Mouse (Mus musculus): ENCODE results near the gene Mpg.
"Not testable (repeated sequence)": the region's sequence is repeated elsewhere in the genome, so short reads cannot be mapped to it uniquely, and the experiment has no call there.

Gene Mpg

DNA sequence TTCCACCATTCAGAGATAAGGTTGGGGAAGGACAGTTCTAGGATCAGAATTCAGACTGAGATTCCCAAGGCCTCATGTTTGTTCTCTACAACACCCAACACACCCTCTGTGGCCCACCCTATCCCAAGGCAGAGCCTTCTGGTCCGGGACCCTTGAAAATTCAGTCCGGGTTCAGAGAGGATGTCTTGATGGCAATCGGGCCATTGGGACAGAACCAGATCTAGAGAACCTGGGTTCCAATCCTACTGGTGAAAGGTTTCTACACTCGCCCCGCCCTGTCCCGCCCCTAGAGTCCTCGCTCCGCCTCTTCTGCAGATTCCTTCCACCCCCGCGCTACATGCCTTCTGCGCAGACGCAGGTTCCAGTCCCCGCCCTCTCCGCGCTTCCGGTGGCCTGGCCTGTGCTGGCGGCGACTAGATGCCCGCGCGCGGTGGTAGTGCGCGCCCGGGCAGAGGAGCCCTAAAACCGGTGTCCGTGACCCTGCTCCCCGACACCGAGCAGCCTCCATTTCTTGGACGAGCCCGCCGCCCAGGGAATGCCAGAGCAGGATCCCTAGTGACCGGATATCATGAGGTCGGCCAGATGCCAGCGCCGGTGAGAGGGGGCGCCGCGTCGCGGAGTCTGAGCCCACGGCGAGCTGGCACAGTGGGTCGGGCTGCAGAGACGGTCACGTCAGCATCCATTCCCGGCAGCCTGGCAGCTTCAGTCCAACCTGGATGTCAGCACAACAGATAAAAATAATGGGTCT, at the start of gene Mpg:
TSS of gene Mpg (plus strand) at position 382 of the 748 bp plus-strand sequence.
- peak; percentile 84 for DNase-seq

DNA sequence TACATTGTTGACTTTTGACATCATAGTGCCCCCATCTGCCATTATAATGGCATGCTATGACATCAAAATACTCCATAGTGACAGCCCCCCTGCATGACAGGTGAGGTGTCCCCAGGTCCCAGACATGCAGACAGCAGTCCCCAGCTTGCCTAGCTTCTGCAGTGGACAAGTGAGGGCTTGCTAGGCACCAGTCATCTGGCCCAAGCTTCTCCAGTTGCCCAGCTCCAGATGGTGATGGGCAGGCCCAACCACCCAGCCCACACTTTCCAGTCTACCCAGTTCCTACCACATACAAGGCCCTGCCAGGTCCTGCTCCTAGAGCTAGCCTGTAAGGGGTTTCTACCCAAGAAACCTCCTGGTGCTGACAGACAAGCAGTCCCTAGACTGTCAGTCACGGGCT, 47.8 kb upstream of the Mpg start:
- DNase-seq, result no peak

DNA sequence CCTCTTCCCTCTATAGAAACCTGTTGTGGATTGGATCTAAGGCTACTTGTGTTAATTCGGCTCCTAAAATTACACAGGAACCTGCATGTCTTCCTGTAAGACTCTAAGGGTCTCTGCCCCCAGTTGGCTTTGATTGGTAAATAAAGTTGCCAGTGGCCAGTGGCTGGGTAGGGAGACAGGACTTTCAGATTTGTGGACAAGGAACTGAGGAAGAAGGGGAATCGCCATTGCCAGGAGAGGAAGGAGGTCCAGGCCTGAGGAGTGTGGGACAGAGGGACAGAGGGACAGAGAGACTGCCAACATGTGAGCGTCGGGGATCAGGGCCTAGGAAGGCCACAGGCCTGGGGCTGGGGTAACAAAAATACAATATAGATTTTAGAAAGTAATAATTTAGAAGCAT, 45.1 kb upstream of the Mpg start:
- no peak for DNase-seq

DNA sequence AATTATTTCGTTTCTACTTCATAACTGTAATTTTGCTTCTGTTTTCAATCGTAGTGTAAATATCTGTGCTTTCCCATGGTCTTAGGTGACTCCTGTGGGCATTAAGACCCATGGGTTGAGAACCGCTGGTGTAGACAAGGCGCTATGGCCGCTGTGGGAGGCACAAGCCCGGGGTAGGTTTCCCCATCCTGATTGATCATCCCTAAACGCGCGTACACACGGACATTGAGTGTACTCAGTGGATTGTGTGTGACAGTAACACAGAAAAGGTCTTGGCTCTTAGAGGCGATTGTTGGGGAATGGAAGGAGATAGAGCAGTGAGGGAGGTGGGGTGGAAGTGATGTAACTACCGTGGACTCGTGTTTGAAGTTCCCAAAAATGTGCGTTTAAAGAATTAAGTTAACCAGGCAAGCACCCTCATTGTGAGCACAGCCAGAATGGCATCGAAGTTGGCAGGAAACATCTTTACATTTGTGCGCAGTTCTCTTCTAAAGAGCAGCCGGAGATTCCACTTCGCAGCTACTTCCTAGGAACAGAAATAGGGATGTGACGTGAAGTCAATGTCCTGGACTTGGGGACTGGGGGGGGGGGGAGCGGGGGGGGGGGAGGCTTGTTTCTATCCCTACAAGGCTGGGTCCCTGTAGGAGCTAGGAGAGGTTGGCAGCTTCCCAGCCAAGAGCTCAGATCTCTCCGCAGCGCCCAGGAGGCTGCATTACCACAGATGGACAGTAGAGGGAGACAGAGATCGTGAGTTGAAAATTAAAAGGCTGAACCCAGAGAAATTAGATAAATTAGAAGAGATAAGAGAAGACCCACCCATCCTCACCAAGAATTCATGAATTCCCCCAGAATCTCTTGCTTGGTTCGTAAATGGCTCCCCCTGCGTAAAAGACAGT, 44.1 kb upstream of the Mpg start:
- DNase-seq, result peak; percentile 96

DNA sequence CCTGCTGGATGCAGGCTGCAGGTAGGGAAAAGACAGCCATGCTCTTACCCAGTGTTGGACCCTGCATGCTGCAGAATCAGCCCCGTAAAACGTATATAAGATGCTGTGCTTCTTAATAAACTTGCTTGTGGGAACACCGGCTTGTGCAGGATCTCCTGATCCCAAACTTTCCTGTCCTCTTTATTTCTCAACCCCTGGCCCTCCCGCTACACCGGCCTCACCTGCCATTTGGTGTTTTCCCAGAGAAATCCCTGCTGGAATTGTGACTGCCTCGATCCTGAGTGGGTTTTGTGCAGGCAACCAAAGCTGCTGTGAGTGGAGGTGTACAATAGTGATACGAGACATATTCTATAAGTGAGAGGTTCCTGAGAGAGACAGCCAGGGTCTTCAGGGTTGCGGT, 41.8 kb upstream of the Mpg start:
- no peak for DNase-seq

DNA sequence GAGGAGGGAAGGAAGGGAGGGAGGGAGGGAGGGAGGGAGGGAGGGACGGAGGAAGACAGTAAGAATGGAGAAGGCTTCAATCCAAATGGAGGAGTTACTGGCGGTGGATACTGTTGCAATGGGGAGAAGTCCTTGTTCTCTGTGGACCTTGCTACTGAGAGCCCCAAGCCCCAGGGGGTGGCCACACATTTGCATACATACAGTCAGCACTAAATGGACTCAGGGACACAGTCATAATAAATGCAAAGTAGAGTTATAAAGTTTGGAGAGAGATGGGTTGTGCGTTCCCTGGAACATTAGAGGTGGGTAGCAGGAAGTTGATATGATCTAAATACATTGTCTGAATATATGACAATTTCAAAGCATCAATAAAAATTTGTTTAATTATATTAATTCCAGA, 40.3 kb upstream of the Mpg start:
- DNase-seq, result no peak

DNA sequence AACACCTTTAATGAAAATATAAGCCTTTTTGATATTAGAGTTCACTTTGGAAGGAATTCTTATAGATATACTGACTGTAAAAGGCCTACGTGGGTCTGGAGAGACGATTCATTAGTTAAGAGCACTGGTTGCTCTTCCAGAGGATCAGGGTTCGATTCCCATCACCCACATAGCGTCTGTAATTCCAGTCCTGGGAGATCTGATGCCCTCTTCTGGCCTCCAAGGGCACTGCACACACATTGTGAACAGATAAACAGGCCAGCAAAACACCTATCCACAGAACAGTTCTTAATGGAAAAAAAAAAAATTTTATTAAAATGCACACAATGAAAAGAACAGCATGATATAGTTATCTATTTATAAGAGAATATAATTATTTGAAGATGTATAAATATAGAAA, 39.0 kb upstream of the Mpg start:
- no peak for DNase-seq

DNA sequence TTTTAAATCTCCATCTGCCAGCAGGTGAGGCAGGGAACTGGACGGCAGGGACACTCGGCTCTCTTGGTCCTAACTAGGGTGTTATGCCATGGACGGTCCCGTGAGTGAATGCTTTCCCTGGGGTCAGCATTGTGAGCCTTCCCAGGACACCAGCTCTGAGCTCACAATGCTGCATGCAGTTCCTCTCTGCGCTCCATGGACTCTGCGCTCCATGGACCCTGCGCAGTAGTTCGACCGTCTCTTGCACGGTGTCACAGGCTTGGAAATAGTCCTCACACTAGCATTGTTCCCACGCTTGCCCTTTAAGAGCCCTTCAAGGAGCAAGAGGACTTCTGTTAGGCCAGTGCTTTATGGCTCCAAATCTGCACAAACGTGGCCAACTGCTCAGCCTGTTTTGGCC, 37.4 kb upstream of the Mpg start:
- no peak for DNase-seq

DNA sequence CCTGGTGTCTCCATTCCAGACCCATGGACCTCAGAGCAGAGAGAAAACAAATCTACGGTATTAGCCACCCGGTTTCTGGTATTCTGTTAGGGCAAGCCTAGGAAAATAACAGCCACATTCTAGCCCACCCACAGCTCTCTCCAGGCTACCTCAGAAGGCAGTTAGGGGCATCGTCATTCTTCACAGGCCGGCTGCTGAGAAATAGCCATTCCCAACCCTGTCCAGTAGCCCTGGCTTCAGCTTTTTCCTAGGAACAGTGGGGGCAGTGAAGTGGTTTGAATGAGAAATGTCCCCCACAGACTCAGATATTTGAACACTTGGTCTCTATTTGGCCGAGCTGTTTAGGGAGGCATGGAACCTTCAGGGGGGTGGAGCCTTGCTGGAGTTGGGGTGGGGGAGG, 36.9 kb upstream of the Mpg start:
- DNase-seq, result no peak

DNA sequence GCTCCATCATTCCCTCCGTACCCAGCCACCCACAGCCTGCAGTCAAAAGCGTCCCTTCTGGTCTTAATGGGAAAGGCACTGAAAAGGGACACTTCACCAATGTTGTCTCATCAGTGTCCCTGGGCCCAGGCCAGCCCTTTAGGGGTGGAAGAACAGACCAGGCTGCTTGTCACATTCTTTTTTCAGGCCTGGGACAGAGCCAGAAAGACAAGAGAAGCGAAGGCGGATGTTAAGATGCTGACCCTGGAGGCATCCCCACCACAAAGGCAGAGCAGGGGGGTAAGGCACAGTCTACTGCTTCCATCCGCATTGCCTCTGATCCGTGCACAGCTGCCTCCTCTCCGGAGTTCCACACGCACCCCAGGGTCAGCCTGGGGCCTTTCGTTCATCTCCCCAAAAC, 36.2 kb upstream of the Mpg start:
- no peak for DNase-seq

DNA sequence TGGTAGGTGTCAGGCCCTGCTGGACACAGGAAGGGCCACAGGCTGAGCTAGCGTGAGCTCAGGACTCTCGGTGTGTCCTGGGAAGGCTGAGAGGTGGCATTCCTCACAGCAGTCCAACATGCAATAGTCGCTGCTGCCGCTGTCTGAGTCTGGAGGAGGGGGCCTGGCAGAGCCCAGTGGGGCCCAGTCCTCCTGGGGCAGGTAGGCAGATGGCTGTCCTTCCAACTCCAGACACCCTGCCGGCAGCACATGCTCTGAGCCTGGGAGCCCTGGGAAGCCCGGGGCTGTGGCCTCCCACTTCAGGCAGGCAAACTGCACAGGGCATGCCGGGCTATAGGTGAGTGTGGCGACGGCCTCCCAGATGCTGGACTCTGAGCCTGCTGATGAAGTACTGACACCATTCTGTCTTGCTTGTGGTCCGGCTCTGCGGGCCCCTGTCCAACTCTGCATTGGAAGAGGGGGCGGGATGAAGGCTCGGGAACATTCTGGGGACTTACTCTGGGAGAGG, 35.6 kb upstream of the Mpg start:
- no peak for DNase-seq

DNA sequence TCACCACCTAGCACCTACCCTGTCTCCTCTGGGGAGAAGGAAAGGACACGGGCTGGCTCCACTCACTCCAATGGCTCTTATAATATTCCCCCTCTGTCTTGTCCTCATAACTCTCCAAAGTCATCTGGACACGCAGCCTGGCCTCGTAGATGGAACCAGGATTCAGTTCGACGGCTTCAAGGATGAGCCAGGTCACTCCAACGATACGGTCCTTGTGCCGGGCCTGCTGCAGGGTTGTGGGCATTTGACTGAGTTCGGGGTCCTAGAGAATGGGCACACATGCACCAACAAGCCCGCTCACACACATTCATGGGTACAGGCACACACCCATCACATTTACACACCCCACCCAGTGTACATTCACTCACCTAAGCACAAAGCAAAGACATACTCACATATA, 33.1 kb upstream of the Mpg start:
- no peak for DNase-seq

DNA sequence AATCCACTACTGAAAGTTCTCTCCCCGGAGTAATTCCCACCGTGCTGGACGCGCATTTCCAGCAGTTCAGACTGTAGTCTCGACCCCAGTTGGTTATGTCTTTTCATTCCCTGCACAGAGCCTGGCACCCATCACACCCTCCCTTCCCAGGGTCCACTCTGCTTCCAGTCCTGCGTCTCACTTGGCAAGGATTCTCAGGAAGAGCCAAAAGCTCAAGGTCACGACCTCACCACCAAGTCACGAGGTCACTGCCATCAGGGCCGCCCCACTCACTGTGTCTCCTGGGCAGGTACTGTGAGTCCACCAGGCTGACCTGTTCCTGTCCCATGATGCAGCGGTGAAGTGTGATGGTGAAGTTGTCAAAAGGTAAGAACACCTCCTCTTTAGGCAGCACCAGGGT, 32.2 kb upstream of the Mpg start:
- DNase-seq, result no peak

DNA sequence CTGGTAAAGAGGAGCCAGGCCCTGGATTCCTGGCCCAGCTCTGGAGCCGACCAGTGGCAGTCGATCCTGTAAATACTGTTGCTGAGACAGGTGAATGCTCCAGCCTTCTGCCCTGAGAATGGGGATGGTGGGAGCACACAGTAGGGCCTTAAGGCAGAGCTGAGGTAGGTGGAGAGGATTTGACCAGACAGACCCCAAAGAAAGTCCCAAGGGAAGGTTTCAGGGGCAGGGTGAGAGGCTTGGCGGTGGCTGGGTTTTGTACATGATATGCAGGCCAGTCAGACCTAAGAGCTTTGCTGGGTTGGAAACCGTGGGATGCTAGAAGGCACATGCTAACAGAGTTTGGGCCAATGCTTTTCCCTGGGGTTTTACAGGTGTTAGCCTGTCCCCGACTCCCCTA, 31.7 kb upstream of the Mpg start:
- DNase-seq, result no peak

DNA sequence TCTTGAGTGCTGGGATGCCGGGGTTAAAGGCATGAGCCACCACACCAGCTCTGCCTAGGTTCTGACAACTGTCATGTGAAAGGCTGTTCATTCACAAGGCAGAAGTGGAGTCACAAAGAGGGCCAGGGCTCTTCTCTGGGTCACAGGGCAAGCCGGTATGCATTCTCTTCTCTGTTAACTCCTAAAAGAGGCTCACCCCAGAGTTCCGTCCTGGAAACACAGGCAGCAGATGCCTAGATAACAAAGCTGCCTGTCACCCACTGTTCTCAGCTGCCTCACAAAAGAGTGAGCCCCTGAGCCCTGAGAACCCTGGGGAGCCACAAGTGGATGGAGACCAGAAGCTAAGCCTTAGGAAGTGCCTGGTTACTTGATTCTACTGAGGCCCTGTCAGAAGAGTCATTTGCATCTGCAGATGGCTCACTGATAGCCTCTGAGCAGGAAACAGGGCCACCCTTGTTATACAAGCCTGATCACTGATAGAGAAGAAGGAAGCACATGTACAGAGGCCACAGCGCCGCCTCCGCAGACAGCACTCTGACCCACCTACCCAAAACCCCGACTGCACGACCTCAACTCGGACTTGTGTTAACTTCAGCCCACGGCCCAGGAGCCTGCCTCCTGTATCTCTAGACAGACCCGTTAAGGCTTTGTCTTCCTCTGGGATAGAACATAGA, 30.3 kb upstream of the Mpg start:
- DNase-seq, result no peak

DNA sequence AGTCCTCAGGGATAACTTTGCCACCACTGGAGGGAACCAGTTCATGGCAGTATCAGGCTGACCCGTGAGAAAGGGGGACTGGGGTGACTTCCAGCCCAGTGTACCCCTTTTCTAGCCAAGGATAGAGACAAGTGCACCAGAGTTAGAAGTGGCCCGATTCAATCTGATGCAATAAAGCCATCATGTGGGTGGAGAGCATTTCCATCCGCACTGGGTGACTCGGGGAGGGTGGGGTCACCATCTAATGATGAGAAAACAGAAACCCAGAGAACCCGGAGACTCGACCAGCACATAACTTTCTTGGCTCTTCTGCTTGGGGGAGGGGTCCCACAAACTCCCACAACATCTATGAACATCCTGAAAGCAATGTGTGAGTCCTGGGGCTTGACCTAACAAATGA, 29.6 kb upstream of the Mpg start:
- DNase-seq, result no peak

DNA sequence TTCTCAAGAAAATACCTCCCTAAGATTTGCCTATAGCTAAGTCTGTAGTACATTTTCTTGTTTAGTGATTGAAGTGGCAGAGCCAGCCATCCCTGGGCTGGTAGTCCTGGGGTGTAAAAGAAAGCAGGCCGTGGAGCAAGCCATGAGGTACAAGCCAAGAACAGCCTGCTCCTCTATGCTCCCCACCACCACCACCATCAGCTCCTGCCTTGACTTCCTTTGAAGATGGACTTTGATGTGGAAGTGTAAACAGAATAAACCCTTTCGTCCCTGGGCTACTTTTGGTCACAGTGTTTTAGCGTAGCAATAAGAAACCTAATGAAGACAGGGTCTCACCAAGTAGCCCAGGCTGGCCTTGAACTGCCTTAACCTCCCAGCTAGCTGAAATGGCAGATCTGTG, 28.5 kb upstream of the Mpg start:
- DNase-seq, result no peak

DNA sequence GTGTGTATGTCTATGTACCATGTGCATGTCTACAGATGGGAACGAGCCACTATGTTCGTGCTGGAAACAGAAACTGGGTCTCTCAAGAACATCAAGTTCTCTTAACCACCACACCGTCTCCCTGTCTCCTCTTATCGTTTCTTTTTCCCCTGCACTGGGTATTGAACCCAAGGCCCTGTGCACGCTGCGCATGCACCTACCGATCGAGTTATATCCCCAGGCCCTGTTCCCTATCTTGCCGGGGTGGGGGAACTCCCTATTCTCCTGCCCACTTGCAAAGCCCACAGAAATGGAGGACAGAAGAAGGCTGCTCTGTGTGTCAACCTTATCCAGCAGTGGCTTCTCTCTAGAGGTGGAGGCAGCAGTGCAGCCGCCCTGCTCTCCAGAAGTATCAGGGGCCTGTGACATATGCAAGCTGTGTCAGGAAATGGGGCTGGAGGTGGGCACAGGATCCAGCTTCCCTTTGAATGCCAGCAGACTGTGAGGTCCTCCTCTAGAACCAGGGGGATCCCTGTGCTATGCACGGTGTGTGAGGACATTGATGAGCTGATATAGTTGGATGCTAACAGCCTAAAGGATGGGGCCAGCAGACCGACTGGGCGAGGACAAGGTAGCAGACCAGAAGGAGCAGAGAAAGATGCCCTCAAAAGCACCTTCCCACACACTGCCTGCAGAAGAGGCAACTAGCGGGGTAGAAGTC, 27.9 kb upstream of the Mpg start:
- no peak for DNase-seq

DNA sequence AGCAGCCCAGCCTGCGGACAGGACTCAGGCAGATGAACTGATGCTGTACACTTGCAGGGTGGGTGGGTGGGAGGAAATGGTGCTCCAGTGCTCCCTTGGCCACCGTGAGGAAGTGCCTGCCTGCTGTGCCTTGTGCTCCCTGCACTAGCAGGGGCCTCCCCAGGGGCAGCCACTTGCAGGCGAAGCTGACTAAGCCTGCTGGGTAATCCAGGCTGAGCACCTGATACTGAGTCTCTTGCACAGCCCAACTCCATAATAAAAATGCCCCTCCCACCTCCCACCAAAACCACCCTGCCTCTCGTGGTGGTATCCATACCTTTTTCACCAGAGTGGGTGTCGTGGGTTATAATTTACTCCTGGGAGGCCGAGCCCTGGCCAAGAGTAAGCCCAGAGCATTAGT, 27.1 kb upstream of the Mpg start:
- no peak for DNase-seq

DNA sequence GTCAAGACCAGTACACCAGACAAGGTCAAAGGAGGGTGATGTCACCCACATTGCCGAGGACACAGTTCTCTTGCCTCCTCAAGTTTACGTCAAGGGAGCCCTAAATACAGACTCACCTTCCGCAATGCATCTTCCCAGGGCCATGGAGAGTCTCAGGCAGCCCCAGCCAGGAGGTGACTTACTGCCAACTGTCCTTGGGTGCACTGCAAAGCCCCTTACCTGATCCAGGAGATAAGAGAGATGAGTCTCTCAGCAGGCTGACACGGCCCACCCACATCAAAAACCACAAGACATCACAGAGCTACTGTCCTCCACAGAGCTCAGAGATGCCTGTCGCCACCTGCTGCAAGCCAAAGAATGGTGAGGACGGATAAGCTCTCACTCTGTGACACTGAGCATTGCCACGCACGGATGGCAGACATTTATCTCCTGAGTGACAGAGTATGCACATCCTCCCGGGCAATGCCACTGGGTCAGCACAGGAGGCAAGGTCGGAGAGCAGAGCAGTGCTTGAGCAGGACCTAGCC, 26.2 kb upstream of the Mpg start, which contains the start of gene Il9r:
TSS of gene Il9r (minus strand) at position 205 of the 527 bp plus-strand sequence.
- DNase-seq, result no peak

DNA sequence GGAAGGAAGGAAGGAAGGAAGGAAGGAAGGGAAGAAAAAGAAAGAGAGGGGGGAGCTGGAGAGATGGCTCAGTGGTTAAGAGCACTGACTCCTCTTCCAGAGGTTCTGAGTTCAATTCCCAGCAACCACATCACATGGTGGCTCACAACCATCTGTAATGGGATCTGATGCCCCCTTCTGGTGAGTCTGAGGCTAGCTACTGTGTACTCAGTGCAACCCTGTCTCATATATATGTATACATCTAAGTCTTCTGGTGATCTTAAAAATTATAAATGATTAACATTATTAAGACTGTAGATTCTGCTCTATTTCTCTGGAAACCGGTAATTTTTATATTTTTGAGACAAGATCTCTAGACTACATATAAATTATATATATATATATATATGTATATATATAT, 25.3 kb upstream of the Mpg start:
- DNase-seq, result not testable (repeated sequence)

DNA sequence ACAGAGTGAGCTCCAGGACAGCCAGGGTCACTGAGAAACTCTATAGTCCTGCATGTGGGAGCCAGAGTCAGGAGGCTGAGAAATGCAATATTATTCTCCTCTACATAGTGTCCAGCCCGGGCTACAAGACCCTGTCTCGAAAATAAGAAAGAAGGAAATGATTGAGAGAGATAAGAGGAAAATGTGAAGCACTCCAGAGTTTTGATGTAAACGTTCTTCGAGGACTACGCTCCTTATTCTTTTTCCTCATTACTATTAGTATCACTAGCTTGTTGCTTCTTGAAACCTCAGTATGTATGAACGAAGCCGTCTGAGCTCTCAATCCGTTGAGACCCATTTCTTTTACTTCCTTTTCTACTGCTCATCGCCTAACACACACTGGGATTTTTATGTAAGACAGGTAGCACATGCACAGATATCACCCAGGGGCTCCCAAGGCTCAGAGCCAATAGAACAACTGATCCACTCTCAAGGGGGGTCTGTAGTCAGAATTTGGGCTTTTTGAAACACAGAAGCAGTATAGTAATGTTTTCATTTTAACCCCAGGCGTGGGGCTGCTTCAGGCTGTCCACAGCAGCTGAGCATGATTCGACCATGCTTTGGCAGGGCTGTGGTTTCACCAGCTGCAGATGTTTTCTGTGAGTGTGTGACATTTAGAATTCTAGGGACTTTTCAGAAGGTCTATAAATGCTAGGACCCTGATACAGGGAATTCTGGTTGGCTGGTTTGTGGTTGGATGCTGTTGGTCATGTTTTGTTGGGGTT, 24.2 kb upstream of the Mpg start:
- no peak for DNase-seq

All from right cerebral cortex, postnatal 4 days (tissue).